Mouse (Mus musculus): ENCODE measurements at regions not wholly inside any gene's neighbourhood (a gene's known extent, or its start where the extent isn't known, plus 50 kb on each side); places are given as distances from the start of the nearest gene placed in this dataset.

DNA sequence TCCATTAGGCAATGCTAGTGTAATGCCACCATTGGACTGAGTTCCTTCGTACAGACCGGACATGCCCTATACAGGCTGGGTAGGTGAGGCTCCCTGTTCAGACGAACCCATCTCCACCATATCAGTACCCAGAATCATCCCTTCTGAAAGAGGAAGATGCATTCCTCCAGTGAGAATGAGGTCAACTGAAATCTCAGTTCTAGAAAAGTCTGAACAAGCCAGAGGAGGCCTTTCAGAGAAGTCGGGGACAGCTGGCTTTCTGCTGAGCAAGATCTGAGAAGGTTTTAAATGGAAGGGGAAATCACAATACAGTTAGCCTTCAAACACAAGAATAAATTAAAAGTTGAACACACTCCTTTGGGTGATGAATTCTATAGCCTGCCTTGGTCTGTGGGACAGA, 145.5 kb upstream of the Jmjd1c start:
- Histone ChIP-seq H3K27me3 (ENCODE audit: low read depth, poor library complexity, severe bottlenecking) (no peaks in the 10 kb centered on the region), H3K4me1 (0 out of 2 replicates have a peak, but pooled peaks cover 2% of the 10 kb centered on the region), H3K9me3 (replicated peaks) (no peaks in the 10 kb centered on the region), H3K36me3 (no peaks in the 10 kb centered on the region), H3K27ac (no peak overlapping the region), H3K4me3 (no peak overlapping the region)
- DNase-seq (ENCODE audit: low spot score), result no peak
- 95% methylated on average over 4 of the region's 4 CpGs for WGBS

DNA sequence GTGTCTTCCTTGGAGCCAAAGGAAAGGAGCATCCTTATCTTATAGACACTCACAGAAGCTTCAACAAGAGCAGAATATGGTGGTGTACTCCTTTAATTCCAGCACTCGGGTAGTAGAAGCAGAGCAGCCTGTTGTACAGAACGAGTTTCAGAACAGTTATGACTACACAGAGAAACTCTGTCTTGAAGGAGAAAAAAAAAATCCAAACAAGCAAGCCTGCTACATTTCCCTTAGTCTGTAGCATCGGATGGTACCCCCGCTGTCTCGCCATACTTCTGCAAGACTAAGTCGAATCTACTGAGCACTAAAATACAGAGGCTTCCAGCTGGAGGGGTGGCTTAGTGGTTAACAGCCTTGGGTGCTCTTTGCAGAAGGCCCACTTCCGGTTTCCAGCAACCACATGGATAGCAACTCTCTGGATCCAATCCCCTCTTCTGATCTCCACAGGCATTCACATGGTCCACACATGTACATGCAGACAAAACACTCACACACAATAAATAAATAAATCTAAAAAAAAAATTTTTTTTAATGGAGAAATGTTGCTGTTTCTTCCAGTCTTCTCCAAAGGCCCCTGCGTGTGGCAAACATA, 144.6 kb upstream of the Jmjd1c start:
- H3K4me1 ChIP-seq, result 0 out of 2 replicates have a peak, but pooled peaks cover 2% of the 10 kb centered on the region
- 90% methylated on average over 8 of the region's 8 CpGs for WGBS

DNA sequence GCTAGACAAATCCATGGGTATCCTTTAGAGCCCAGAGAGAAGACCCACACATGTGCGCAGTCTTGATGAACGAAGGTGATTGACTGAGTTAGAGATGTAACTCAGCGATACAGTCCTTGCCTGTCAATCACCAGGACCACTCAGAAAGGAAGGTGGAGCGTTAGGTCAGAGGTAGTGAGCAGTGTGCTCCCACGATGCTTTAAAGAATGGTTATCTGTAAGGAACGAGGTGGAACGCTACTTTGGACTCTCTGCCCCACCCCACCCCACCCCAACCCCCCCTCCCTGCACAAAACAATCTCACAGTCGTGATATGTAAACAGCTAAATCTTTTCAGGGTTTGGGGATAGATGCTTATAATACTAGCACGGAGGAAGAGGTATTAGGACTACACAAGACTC, 144.0 kb upstream of the Jmjd1c start:
- H3K27ac ChIP-seq, result no peak overlapping the region
- no peaks in the 10 kb centered on the region for H3K27me3 ChIP-seq (ENCODE audit: low read depth, poor library complexity, severe bottlenecking)
- H3K36me3 ChIP-seq, result no peaks in the 10 kb centered on the region
- DNase-seq (ENCODE audit: low spot score), result no peak
- 86% methylated on average over 9 of the region's 9 CpGs for WGBS
- no peak overlapping the region for H3K4me3 ChIP-seq
- no peaks in the 10 kb centered on the region for H3K9me3 ChIP-seq (replicated peaks)
- H3K4me1 ChIP-seq, result 0 out of 2 replicates have a peak, but pooled peaks cover 2% of the 10 kb centered on the region

More for the DNA sequence above, 144.6 kb upstream of the Jmjd1c start:
- Histone ChIP-seq H3K36me3 (no peaks in the 10 kb centered on the region), H3K27me3 (ENCODE audit: low read depth, poor library complexity, severe bottlenecking) (no peaks in the 10 kb centered on the region), H3K9me3 (replicated peaks) (no peaks in the 10 kb centered on the region), H3K27ac (no peak overlapping the region), H3K4me3 (no peak overlapping the region)
- no peak for DNase-seq (ENCODE audit: low spot score)

DNA sequence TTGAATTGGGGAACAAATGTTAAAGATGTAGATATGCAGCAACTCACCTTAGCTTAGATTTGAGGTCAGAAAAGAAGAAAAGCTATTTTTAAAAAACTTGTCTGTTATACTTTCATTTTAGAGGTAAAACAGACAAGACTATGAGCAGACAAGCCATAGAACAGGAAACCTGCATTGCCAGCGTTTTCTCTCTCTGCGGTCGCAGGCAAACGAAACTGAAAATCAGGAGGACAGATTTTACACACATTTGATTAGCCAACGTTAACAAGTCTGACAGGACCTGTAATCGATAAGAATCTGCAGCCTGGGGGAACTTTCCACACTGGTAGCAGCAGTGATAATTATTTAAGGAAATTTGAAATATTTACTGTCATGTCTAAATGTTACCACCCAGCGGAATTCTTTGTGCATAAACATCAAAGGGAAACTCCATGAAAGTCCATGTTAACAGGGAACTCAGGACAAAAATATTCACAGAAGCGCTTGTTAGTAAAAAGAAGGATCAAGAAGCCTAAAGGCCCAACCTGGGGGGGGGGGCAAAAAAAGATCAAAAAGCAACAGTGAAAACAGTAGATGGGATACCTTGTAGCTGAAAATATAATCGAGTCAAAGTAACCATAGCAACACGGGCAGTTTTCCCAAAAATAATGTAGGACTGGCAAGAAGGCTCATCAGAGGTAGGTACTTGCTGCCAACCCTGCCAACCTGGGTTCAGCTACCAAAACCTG, 142.5 kb upstream of the Jmjd1c start:
- Histone ChIP-seq H3K9me3 (replicated peaks) (no peaks in the 10 kb centered on the region), H3K27ac (no peak overlapping the region), H3K27me3 (ENCODE audit: low read depth, poor library complexity, severe bottlenecking) (no peaks in the 10 kb centered on the region), H3K4me3 (no peak overlapping the region), H3K4me1 (0 out of 2 replicates have a peak, but pooled peaks cover 2% of the 10 kb centered on the region), H3K36me3 (no peaks in the 10 kb centered on the region)
- WGBS, result 76% methylated on average over 10 of the region's 10 CpGs
- DNase-seq (ENCODE audit: low spot score), result no peak

DNA sequence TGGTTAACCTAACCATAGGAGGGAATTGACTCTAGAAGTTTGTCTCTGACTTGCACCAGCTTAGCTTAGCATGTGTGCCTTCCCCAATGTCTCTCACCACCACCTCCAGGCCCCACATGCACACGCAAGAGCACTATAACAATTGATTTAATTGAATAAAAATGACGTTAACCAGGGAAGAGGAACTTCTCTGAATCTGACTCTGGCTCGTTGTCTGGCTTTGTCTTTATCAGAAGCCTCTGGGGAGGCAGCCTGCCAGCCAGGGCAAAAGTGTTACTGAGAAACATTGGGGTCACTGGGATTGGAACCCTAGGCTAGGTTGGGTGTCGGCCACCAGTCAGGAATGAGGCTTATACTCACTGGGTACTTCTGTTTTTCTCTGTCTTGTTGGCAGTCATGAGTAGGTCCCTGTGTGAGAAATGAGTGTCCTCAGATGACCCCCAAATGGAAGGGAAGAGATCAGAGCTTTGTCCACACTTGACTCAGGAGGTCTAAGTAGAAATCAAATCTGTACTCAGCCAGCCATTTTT, 141.9 kb upstream of the Jmjd1c start:
- Histone ChIP-seq H3K36me3 (no peaks in the 10 kb centered on the region), H3K27ac (no peak overlapping the region), H3K4me3 (no peak overlapping the region), H3K4me1 (0 out of 2 replicates have a peak, but pooled peaks cover 2% of the 10 kb centered on the region), H3K9me3 (replicated peaks) (no peaks in the 10 kb centered on the region), H3K27me3 (ENCODE audit: low read depth, poor library complexity, severe bottlenecking) (no peaks in the 10 kb centered on the region)
- 82% methylated on average over 4 of the region's 4 CpGs for WGBS
- no peak for DNase-seq (ENCODE audit: low spot score)

DNA sequence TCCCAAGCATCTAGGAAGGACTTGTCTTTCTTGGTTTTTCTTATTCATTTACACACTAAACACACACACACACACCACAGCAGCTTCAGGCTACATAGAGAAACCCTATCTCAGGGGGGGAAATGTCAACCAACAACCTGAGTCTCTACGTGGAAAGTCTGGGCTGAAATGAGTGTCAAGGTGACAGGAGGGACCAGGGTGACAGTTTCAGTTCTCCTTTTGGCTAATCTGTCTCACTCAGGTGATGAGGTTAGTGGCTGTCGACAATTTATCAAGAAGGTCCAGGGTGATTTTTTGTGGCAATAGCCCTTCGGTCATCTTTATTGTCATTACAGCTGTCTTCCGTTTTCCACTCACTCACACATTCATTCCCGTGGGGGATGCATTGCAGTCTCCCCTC, 140.5 kb upstream of the Jmjd1c start:
- Histone ChIP-seq H3K4me3 (no peak overlapping the region), H3K36me3 (no peaks in the 10 kb centered on the region), H3K27ac (no peak overlapping the region), H3K27me3 (ENCODE audit: low read depth, poor library complexity, severe bottlenecking) (no peaks in the 10 kb centered on the region), H3K9me3 (replicated peaks) (no peaks in the 10 kb centered on the region), H3K4me1 (0 out of 2 replicates have a peak, but pooled peaks cover 2% of the 10 kb centered on the region)
- 72% methylated on average over 5 of the region's 5 CpGs for WGBS
- no peak for DNase-seq (ENCODE audit: low spot score)

DNA sequence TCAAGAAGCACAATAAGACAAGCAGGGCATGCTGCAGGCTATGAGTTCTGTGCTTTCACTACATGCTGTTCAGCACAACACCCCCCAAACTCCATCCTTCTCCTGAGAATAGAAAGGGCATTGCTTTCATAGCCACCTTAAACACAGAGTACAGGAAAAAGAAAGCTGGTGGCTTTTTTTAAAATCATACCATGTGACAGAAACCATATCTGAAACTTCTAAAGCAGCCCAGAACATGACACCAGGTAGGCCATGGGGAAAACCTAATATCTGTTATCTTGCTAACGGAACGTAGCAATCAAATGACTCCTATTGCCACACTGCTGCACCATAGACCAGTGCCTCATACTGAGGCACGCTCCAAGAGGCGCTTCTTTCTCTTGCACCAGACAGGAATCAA, 139.3 kb upstream of the Jmjd1c start:
- 97% methylated on average over 4 of the region's 4 CpGs for WGBS
- Histone ChIP-seq H3K27ac (no peak overlapping the region), H3K4me3 (no peak overlapping the region), H3K9me3 (replicated peaks) (no peaks in the 10 kb centered on the region), H3K27me3 (ENCODE audit: low read depth, poor library complexity, severe bottlenecking) (no peaks in the 10 kb centered on the region), H3K4me1 (0 out of 2 replicates have a peak, but pooled peaks cover 2% of the 10 kb centered on the region), H3K36me3 (no peaks in the 10 kb centered on the region)
- DNase-seq (ENCODE audit: low spot score), result no peak

DNA sequence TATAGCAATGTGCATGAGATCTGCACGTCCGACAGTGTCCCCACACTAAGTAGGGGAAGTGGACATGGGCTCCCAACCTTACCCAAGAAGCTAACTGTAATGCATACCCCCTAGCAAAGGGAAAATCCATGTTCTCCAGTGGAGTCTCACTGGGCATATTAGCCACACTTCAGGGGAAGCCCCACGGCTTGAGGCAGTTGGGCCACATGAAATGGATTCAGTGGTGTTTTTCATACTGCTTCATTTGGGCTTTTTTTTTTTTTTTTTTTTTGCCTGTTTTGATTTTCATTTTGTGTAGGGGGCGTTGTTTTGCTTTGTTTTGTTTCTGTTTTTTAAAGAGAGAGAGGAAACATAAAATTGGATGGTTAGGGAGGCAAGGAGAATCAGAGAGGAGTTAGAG, 138.6 kb upstream of the Jmjd1c start:
- no peaks in the 10 kb centered on the region for H3K36me3 ChIP-seq
- H3K27ac ChIP-seq, result no peak overlapping the region
- H3K4me1 ChIP-seq, result 0 out of 2 replicates have a peak, but pooled peaks cover 2% of the 10 kb centered on the region
- no peaks in the 10 kb centered on the region for H3K27me3 ChIP-seq (ENCODE audit: low read depth, poor library complexity, severe bottlenecking)
- WGBS, result 88% methylated on average over 4 of the region's 4 CpGs
- no peak for DNase-seq (ENCODE audit: low spot score)
- no peak overlapping the region for H3K4me3 ChIP-seq
- H3K9me3 ChIP-seq (replicated peaks), result no peaks in the 10 kb centered on the region

Data from limb, embryonic 10.5 days (tissue).